Mouse (Mus musculus): ENCODE results near the gene Btbd3.

DNA sequence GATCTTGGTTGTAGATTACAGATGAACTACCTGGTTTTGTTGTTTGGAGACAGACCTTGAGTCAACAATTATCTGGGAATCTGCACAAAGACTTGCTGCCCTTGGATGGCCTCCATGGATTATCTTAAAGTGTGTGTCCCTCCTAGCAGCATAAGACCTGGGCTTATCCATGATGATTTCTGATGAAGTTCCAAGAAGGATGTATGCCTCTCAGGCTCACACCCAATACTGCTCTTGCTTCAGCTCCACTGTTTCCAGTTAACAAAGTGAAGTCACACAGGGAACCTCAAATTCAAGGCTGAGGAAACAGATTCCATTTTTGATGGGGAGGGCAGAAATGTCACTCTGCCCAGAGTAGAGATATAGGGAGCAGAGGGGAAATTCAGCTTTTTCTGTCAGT lies 64.0 kb downstream of the Btbd3 start:
- TF ChIP-seq POLR2A (IDR thresholded peaks at IDR 0.05; ENCODE audit: control insufficient read depth, extremely low read depth, insufficient read depth, low read length, poor library complexity) (no peak), CTCF (IDR thresholded peaks at IDR 0.05; ENCODE audit: borderline replicate concordance, control insufficient read depth, extremely low read depth, insufficient read depth, low read length, poor library complexity) (no peak)
